Mouse (Mus musculus): Measurements from ENCODE around the gene Zfp580. TPM values are rescaled to one million over a fixed set of nuclear protein-coding genes. Genes with fewer than 3 reads are reported as not detected.
"Not testable (repeated sequence)": the region's sequence is repeated elsewhere in the genome, so short reads cannot be mapped to it uniquely, and the experiment has no call there.

Gene Zfp580
- polyA plus RNA-seq, 1 experiment from 2014 or later = 32.9 TPM

DNA sequence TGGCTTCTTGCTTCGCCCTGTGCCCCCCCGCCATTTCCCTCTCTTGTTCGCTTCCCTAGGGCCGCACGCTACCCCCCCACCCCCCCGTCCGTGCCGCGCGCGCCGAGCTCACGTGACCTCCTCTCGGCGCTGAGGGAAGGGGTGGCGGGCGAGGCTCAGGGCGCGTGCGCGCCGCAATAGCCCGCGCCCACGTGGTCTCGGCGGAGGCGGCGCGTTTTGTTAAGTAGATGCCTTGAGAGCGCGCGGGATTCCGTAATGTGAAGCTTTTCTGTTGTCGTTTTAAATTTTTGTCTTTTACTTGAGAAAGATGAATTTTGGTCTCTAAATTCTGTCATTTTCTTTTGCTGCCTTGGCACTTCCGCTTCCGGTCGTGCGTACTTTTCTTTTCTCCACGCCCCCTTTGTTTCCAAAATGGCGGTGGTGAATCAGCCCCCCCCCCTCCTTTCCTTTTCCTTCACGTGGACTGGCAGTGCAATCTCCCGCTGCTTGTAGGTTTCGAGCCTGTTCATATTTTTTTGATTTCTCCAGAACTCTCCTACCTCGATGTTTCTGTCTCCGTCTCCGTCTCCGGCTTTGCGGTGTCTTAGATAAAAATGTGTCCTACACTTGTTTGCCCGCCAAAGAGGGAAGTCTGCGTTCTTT, 11.1 kb downstream of the Zfp580 start:
- Histone ChIP-seq H3K36me3 (ENCODE audit: control insufficient read depth, insufficient read depth, low read length) (peaks cover 5% of the 10 kb centered on the region; the same call in 1 of the 2 replicates), H3K27ac (replicated peaks; ENCODE audit: low read depth, low read length) (peak overlapping the region; percentile 95), H3K4me2 (ENCODE audit: low read depth, severe bottlenecking) (peak overlapping the region; percentile 98), H3K9ac (ENCODE audit: low read length) (peak overlapping the region; percentile 76), H3K27me3 (ENCODE audit: control insufficient read depth, insufficient read depth, low read length) (peaks cover 7% of the 10 kb centered on the region), H3K9me3 (ENCODE audit: control insufficient read depth, low read length) (peaks cover 1% of the 10 kb centered on the region; the same call in 1 of the 2 replicates), H3K4me3 (ENCODE audit: low read depth, low read length) (peak overlapping the region; percentile 72), H3K4me1 (ENCODE audit: control insufficient read depth, insufficient read depth, low read length) (peaks cover 8% of the 10 kb centered on the region)
- ATAC-seq (ENCODE audit: insufficient number of reproducible peaks, low FRiP score, low TSS enrichment, low read depth) = peak; percentile 23
- peak; percentile 85 for DNase-seq (ENCODE audit: low spot score)
- WGBS = under 1% methylated on average over 42 of the region's 51 CpGs

- no peak overlapping the region for H3K27ac ChIP-seq (replicated peaks; ENCODE audit: low read depth, low read length)
- no peak for ATAC-seq (ENCODE audit: insufficient number of reproducible peaks, low FRiP score, low TSS enrichment, low read depth)
- no peak overlapping the region for H3K4me3 ChIP-seq (ENCODE audit: low read depth, low read length)
- H3K4me2 ChIP-seq (ENCODE audit: low read depth, severe bottlenecking) = no peak overlapping the region
- no peaks in the 10 kb centered on the region for H3K9me3 ChIP-seq (ENCODE audit: control insufficient read depth, low read length)
- 96% methylated on average over 6 of the region's 6 CpGs for WGBS
- H3K4me1 ChIP-seq (ENCODE audit: control insufficient read depth, insufficient read depth, low read length) = peaks cover 7% of the 10 kb centered on the region
- no peak for DNase-seq (ENCODE audit: low spot score)
- H3K36me3 ChIP-seq (ENCODE audit: control insufficient read depth, insufficient read depth, low read length) = peaks cover 15% of the 10 kb centered on the region
- no peaks in the 10 kb centered on the region for H3K27me3 ChIP-seq (ENCODE audit: control insufficient read depth, insufficient read depth, low read length)
- H3K9ac ChIP-seq (ENCODE audit: low read length) = no peak overlapping the region
Measured at GRCm38 (mm10) chr7:5064886-5065285, 13.5 kb downstream of the Zfp580 start.

DNA sequence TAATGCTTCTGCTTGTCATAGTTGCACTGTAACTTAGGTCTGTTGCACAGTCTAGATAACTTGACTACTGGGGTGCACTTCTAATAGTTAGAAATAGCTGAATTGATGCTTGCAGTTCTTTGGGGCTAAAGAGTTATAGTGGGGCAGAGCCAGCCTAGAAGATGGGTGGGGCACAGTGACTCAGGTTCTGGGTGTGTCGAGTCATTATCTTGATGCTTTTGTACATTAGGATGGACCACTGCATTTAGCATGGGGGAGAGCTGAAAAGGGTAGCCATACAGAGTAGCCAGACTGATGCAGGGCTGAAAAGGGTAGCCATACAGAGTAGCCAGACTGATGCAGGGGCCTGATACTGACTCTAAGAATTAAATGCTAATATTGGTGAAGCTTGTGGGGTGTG, 22.2 kb downstream of the Zfp580 start:
- no peak for DNase-seq (ENCODE audit: low spot score)
- no peak for ATAC-seq (ENCODE audit: insufficient number of reproducible peaks, low FRiP score, low TSS enrichment, low read depth)

GRCm38 (mm10) chr7:5074984-5075383, 23.6 kb downstream of the Zfp580 start:
- Histone ChIP-seq H3K4me1 (ENCODE audit: control insufficient read depth, insufficient read depth, low read length) (no peaks in the 10 kb centered on the region), H3K36me3 (ENCODE audit: control insufficient read depth, insufficient read depth, low read length) (peaks cover 32% of the 10 kb centered on the region), H3K9ac (ENCODE audit: low read length) (no peak overlapping the region), H3K4me2 (ENCODE audit: low read depth, severe bottlenecking) (no peak overlapping the region), H3K27me3 (ENCODE audit: control insufficient read depth, insufficient read depth, low read length) (no peaks in the 10 kb centered on the region), H3K27ac (replicated peaks; ENCODE audit: low read depth, low read length) (no peak overlapping the region), H3K4me3 (ENCODE audit: low read depth, low read length) (no peak overlapping the region), H3K9me3 (ENCODE audit: control insufficient read depth, low read length) (no peaks in the 10 kb centered on the region)
- ATAC-seq (ENCODE audit: insufficient number of reproducible peaks, low FRiP score, low TSS enrichment, low read depth) (no peak), DNase-seq (ENCODE audit: low spot score) (no peak)
- 97% methylated on average over 5 of the region's 5 CpGs for WGBS

More for the DNA sequence above, 22.2 kb downstream of the Zfp580 start:
- Histone ChIP-seq H3K36me3 (ENCODE audit: control insufficient read depth, insufficient read depth, low read length) (peaks cover 30% of the 10 kb centered on the region), H3K9ac (ENCODE audit: low read length) (no peak overlapping the region), H3K27ac (replicated peaks; ENCODE audit: low read depth, low read length) (no peak overlapping the region), H3K9me3 (ENCODE audit: control insufficient read depth, low read length) (no peaks in the 10 kb centered on the region), H3K4me3 (ENCODE audit: low read depth, low read length) (no peak overlapping the region), H3K27me3 (ENCODE audit: control insufficient read depth, insufficient read depth, low read length) (no peaks in the 10 kb centered on the region), H3K4me2 (ENCODE audit: low read depth, severe bottlenecking) (no peak overlapping the region), H3K4me1 (ENCODE audit: control insufficient read depth, insufficient read depth, low read length) (no peaks in the 10 kb centered on the region)
- WGBS = 96% methylated on average over 1 of the region's 1 CpGs

DNA sequence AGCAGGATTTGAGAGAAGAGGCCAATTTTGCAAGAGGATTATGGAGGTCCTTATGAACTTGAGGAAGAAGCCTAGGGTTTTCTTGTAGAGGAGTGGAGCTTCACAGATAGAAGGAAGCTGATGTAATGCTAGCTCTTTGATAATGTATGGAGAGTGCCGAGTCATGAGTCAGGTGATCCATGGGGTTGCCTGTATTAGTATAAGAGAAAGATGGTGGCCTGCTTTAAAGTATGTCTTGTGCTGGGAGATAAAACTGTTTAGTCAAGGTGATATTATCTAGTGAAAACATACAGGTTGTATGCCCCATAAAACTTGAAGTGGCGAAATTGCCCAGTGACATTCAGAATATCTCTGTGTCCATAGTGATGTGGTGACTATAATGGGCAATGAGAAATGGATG, 25.6 kb downstream of the Zfp580 start:
- DNase-seq (ENCODE audit: low spot score) = no peak
- no peak overlapping the region for H3K27ac ChIP-seq (replicated peaks; ENCODE audit: low read depth, low read length)
- 84% methylated on average over 2 of the region's 2 CpGs for WGBS
- no peaks in the 10 kb centered on the region for H3K27me3 ChIP-seq (ENCODE audit: control insufficient read depth, insufficient read depth, low read length)
- no peak overlapping the region for H3K4me2 ChIP-seq (ENCODE audit: low read depth, severe bottlenecking)
- ATAC-seq (ENCODE audit: insufficient number of reproducible peaks, low FRiP score, low TSS enrichment, low read depth) = no peak
- no peak overlapping the region for H3K4me3 ChIP-seq (ENCODE audit: low read depth, low read length)
- no peak overlapping the region for H3K9ac ChIP-seq (ENCODE audit: low read length)
- H3K36me3 ChIP-seq (ENCODE audit: control insufficient read depth, insufficient read depth, low read length) = peaks cover 24% of the 10 kb centered on the region
- H3K9me3 ChIP-seq (ENCODE audit: control insufficient read depth, low read length) = no peaks in the 10 kb centered on the region
- no peaks in the 10 kb centered on the region for H3K4me1 ChIP-seq (ENCODE audit: control insufficient read depth, insufficient read depth, low read length)

- not testable (repeated sequence) for H3K4me1 ChIP-seq (ENCODE audit: control insufficient read depth, insufficient read depth, low read length); H3K9ac ChIP-seq (ENCODE audit: low read length); H3K9me3 ChIP-seq (ENCODE audit: control insufficient read depth, low read length); DNase-seq (ENCODE audit: low spot score); H3K27me3 ChIP-seq (ENCODE audit: control insufficient read depth, insufficient read depth, low read length)
- WGBS = 48% methylated on average over 9 of the region's 13 CpGs
- peak overlapping the region; percentile 96 for H3K4me3 ChIP-seq (ENCODE audit: low read depth, low read length)
- H3K27ac ChIP-seq (replicated peaks; ENCODE audit: low read depth, low read length) = peak overlapping the region; percentile 84; the same call in 1 of the 2 replicates
- ATAC-seq (ENCODE audit: insufficient number of reproducible peaks, low FRiP score, low TSS enrichment, low read depth) = peak; percentile 24
- H3K36me3 ChIP-seq (ENCODE audit: control insufficient read depth, insufficient read depth, low read length) = peaks cover 22% of the 10 kb centered on the region
- peak overlapping the region; percentile 37; the same call in 1 of the 2 replicates for H3K4me2 ChIP-seq (ENCODE audit: low read depth, severe bottlenecking)
Measured at GRCm38 (mm10) chr7:5079365-5080009, 28.1 kb downstream of the Zfp580 start.

- under 1% methylated on average over 63 of the region's 81 CpGs for WGBS
Measured at GRCm38 (mm10) chr7:5080010-5080751, 28.8 kb downstream of the Zfp580 start, which contains the start of gene Epn1. TSS of gene Epn1 (plus strand) at chr7:5080235.

GRCm38 (mm10) chr7:5080815-5081214, 29.5 kb downstream of the Zfp580 start:
- Histone ChIP-seq H3K27me3 (ENCODE audit: control insufficient read depth, insufficient read depth, low read length) (no peaks in the 10 kb centered on the region), H3K4me3 (ENCODE audit: low read depth, low read length) (peak overlapping the region; percentile 96), H3K27ac (replicated peaks; ENCODE audit: low read depth, low read length) (no peak overlapping the region), H3K9ac (ENCODE audit: low read length) (peak overlapping the region; percentile 92), H3K36me3 (ENCODE audit: control insufficient read depth, insufficient read depth, low read length) (peaks cover 18% of the 10 kb centered on the region), H3K9me3 (ENCODE audit: control insufficient read depth, low read length) (no peaks in the 10 kb centered on the region), H3K4me1 (ENCODE audit: control insufficient read depth, insufficient read depth, low read length) (no peaks in the 10 kb centered on the region), H3K4me2 (ENCODE audit: low read depth, severe bottlenecking) (peak overlapping the region; percentile 37)
- ATAC-seq (ENCODE audit: insufficient number of reproducible peaks, low FRiP score, low TSS enrichment, low read depth) (no peak), DNase-seq (ENCODE audit: low spot score) (peak; percentile 33)
- 20% methylated on average over 6 of the region's 6 CpGs for WGBS

More at GRCm38 (mm10) chr7:5080010-5080751, 28.8 kb downstream of the Zfp580 start, which contains the start of gene Epn1:
- Histone ChIP-seq H3K9ac (ENCODE audit: low read length) (peak within 1 kb of the TSS; percentile 92), H3K9me3 (ENCODE audit: control insufficient read depth, low read length) (no peaks in the 10 kb centered on the region), H3K4me3 (ENCODE audit: low read depth, low read length) (peak within 1 kb of the TSS; percentile 96), H3K27ac (replicated peaks; ENCODE audit: low read depth, low read length) (peak within 1 kb of the TSS; percentile 84), H3K36me3 (ENCODE audit: control insufficient read depth, insufficient read depth, low read length) (peaks cover 19% of the 10 kb centered on the region), H3K27me3 (ENCODE audit: control insufficient read depth, insufficient read depth, low read length) (no peaks in the 10 kb centered on the region), H3K4me1 (ENCODE audit: control insufficient read depth, insufficient read depth, low read length) (no peaks in the 10 kb centered on the region), H3K4me2 (ENCODE audit: low read depth, severe bottlenecking) (peak within 1 kb of the TSS; percentile 37)
- peak; percentile 96 for DNase-seq (ENCODE audit: low spot score)
- ATAC-seq (ENCODE audit: insufficient number of reproducible peaks, low FRiP score, low TSS enrichment, low read depth) = peak; percentile 96
